Mouse (Mus musculus): ENCODE measurements around the gene Leng9. TPM values are rescaled to one million over a fixed set of nuclear protein-coding genes. Genes with fewer than 3 reads are reported as not detected.

Gene Leng9
- polyA plus RNA-seq, 1 experiment from 2014 or later = 7.4 TPM

GRCm38 (mm10) chr7:4119976-4120921 is 29.9 kb downstream of the Leng9 start:
- Histone ChIP-seq H3K9me3 (ENCODE audit: control insufficient read depth, low read length) (no peaks in the 10 kb centered on the region), H3K4me1 (replicated peaks; ENCODE audit: control insufficient read depth, insufficient read depth) (no peaks in the 10 kb centered on the region; the same call in 1 of the 2 replicates), H3K27ac (replicated peaks) (no peak overlapping the region), H3K9ac (ENCODE audit: low read length) (no peak overlapping the region), H3K4me3 (ENCODE audit: low read depth, low read length) (peak overlapping the region; percentile 37; the same call in 1 of the 2 replicates), H3K36me3 (ENCODE audit: control insufficient read depth, insufficient read depth, low read length) (no peaks in the 10 kb centered on the region), H3K4me2 (replicated peaks; ENCODE audit: low read depth) (peak overlapping the region; percentile 62), H3K27me3 (ENCODE audit: control insufficient read depth, insufficient read depth, low read length) (peaks cover 3% of the 10 kb centered on the region; the same call in 1 of the 2 replicates)
- DNase-seq (ENCODE audit: low spot score) = no peak
- no peak for TF ChIP-seq CTCF (IDR thresholded peaks at IDR 0.05; ENCODE audit: low read depth)
- TF ChIP-seq EP300 (optimal IDR thresholded peaks at IDR 0.05) = no peak
- no peak for ATAC-seq (ENCODE audit: low FRiP score, low TSS enrichment)
- WGBS = 29% methylated on average over 16 of the region's 19 CpGs

- Histone ChIP-seq H3K27ac (replicated peaks) (no peak within 1 kb of the TSS), H3K4me1 (replicated peaks; ENCODE audit: control insufficient read depth, insufficient read depth) (no peaks in the 10 kb centered on the region; the same call in 1 of the 2 replicates), H3K9me3 (ENCODE audit: control insufficient read depth, low read length) (no peaks in the 10 kb centered on the region), H3K36me3 (ENCODE audit: control insufficient read depth, insufficient read depth, low read length) (no peaks in the 10 kb centered on the region), H3K4me2 (replicated peaks; ENCODE audit: low read depth) (peak within 1 kb of the TSS; percentile 62), H3K4me3 (ENCODE audit: low read depth, low read length) (peak within 1 kb of the TSS; percentile 37), H3K9ac (ENCODE audit: low read length) (peak within 1 kb of the TSS; percentile 55), H3K27me3 (ENCODE audit: control insufficient read depth, insufficient read depth, low read length) (peaks cover 3% of the 10 kb centered on the region; the same call in 1 of the 2 replicates)
- ATAC-seq (ENCODE audit: low FRiP score, low TSS enrichment) (peak; percentile 36; the same call in 1 of the 2 replicates), DNase-seq (ENCODE audit: low spot score) (no peak)
- under 1% methylated on average over 31 of the region's 37 CpGs for WGBS
- peak; percentile 66 for TF ChIP-seq CTCF (IDR thresholded peaks at IDR 0.05; ENCODE audit: low read depth)
- TF ChIP-seq EP300 (optimal IDR thresholded peaks at IDR 0.05) = no peak
Measured at GRCm38 (mm10) chr7:4119344-4119902, 30.8 kb downstream of the Leng9 start, which contains the start of gene Ttyh1. TSS of gene Ttyh1 (plus strand) at chr7:4119408.

DNA sequence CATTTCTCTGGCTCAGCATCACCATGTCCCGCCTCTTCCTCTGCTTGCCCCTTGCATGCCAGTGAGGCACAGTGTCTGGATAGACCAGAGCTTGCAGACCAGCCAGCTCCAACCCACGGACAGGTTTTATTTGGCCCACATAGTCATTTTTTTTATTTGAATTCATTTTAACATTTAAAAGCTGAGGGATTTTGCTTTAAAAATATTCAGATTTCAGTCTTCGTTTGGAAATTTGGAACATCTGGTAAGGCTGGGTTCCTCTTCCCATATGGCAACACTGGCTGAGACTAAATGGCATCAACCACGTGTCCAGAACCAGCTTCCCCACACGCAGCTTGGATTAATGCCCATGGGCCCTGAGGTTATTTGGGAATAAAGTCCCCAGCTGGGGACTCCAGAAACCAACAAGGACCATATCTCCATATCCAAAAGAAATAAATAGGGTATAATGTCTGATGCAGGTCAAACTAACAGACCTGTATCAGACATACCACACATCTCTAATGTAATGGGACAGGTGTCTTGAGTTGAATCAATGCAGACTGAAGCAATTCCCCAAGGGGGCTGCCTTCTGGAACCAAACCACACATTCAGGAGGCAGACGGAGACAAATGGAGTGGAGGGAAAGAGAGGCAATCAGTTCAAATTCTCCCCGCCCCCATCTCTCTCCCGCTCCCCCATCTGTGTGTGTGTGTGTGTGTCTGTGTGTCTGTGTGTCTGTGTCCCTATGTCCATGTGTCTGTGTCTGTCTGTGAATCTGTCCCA is 32.9 kb downstream of the Leng9 start:
- Histone ChIP-seq H3K4me2 (replicated peaks; ENCODE audit: low read depth) (no peak overlapping the region), H3K4me1 (replicated peaks; ENCODE audit: control insufficient read depth, insufficient read depth) (no peaks in the 10 kb centered on the region), H3K4me3 (ENCODE audit: low read depth, low read length) (no peak overlapping the region), H3K9me3 (ENCODE audit: control insufficient read depth, low read length) (no peaks in the 10 kb centered on the region), H3K27me3 (ENCODE audit: control insufficient read depth, insufficient read depth, low read length) (peaks cover 3% of the 10 kb centered on the region; the same call in 1 of the 2 replicates), H3K36me3 (ENCODE audit: control insufficient read depth, insufficient read depth, low read length) (no peaks in the 10 kb centered on the region), H3K27ac (replicated peaks) (no peak overlapping the region), H3K9ac (ENCODE audit: low read length) (no peak overlapping the region)
- TF ChIP-seq CTCF (IDR thresholded peaks at IDR 0.05; ENCODE audit: low read depth) (no peak), EP300 (optimal IDR thresholded peaks at IDR 0.05) (no peak)
- WGBS = 65% methylated on average over 8 of the region's 8 CpGs
- ATAC-seq (ENCODE audit: low FRiP score, low TSS enrichment) (no peak), DNase-seq (ENCODE audit: low spot score) (no peak)

DNA sequence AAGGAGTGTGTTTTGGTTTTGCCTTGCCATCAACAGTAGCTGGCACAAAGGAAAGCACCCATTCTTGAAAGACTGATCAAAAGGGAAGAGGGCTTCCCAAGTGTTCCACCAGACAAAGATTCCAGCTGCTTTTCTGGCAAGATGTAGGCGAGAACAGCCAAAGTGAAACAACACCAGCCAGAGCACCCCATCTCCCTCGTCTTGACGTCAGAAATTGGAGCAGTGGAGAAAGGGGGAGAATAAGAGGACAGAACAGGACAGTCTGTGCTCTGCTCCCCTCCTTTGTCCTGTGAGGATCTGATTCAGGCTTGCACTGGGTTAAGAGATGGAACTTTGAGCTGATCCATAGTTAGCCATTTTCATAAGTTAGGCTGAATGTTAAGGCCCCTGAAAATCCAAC is 38.4 kb downstream of the Leng9 start:
- ATAC-seq (ENCODE audit: low FRiP score, low TSS enrichment) (no peak), DNase-seq (ENCODE audit: low spot score) (no peak)
- Histone ChIP-seq H3K4me2 (replicated peaks; ENCODE audit: low read depth) (no peak overlapping the region), H3K36me3 (ENCODE audit: control insufficient read depth, insufficient read depth, low read length) (no peaks in the 10 kb centered on the region), H3K9me3 (ENCODE audit: control insufficient read depth, low read length) (no peaks in the 10 kb centered on the region), H3K27me3 (ENCODE audit: control insufficient read depth, insufficient read depth, low read length) (no peaks in the 10 kb centered on the region), H3K9ac (ENCODE audit: low read length) (no peak overlapping the region), H3K4me3 (ENCODE audit: low read depth, low read length) (no peak overlapping the region), H3K4me1 (replicated peaks; ENCODE audit: control insufficient read depth, insufficient read depth) (no peaks in the 10 kb centered on the region), H3K27ac (replicated peaks) (no peak overlapping the region)
- WGBS = 46% methylated on average over 3 of the region's 3 CpGs
- TF ChIP-seq CTCF (IDR thresholded peaks at IDR 0.05; ENCODE audit: low read depth) (no peak), EP300 (optimal IDR thresholded peaks at IDR 0.05) (no peak)

DNA sequence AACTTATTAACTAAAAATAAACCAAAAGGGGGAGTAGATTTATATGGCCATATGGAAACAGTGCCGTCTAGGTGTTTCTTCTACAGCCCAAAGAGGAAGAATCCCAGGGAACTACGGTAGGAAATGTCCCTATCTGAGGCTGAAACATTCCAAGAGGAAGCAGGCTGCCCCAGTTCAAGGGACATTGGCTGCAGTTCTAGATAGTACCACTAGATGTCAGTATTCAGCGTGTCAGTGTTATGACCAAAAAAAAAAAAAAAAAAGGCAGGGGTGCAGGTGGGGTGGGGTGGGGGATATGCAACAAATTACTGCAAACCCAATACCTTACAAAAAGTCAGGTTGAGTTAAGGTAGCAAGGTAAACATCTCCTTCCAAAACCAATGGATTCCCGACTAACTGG is 46.8 kb downstream of the Leng9 start:
- H3K4me3 ChIP-seq (ENCODE audit: low read depth, low read length) = no peak overlapping the region
- no peak for ATAC-seq (ENCODE audit: low FRiP score, low TSS enrichment)
- H3K27ac ChIP-seq (replicated peaks) = no peak overlapping the region
- no peak overlapping the region for H3K9ac ChIP-seq (ENCODE audit: low read length)
- no peaks in the 10 kb centered on the region for H3K27me3 ChIP-seq (ENCODE audit: control insufficient read depth, insufficient read depth, low read length)
- H3K9me3 ChIP-seq (ENCODE audit: control insufficient read depth, low read length) = no peaks in the 10 kb centered on the region
- H3K4me2 ChIP-seq (replicated peaks; ENCODE audit: low read depth) = no peak overlapping the region
- H3K36me3 ChIP-seq (ENCODE audit: control insufficient read depth, insufficient read depth, low read length) = no peaks in the 10 kb centered on the region
- TF ChIP-seq CTCF (IDR thresholded peaks at IDR 0.05; ENCODE audit: low read depth) (peak; percentile 77), EP300 (optimal IDR thresholded peaks at IDR 0.05) (no peak)
- 18% methylated on average over 4 of the region's 4 CpGs for WGBS
- DNase-seq (ENCODE audit: low spot score) = no peak
- no peaks in the 10 kb centered on the region for H3K4me1 ChIP-seq (replicated peaks; ENCODE audit: control insufficient read depth, insufficient read depth)
